Mouse (Mus musculus) cerebellum, adult 2 months (tissue): ENCODE measurements around the gene Fam173a. TPM values are rescaled to one million over a fixed set of nuclear protein-coding genes. Genes with fewer than 3 reads are reported as not detected.
"Not testable (repeated sequence)": the region's sequence is repeated elsewhere in the genome, so short reads cannot be mapped to it uniquely, and the experiment has no call there.

ENCODE experiments used
- DNase-seq, 2 experiments: peaks; one replicate each; pipeline ENCODE4 v3.0.0; 2021
- H3K27ac ChIP-seq: fragments of 200-500 bp; 2 replicates; pipeline ENCODE4 v1.5.1; 2012; ENCODE audit warnings: low read length, control low read depth, inconsistent platforms; ENCODE audit not compliant: insufficient read depth
- H3K27me3 ChIP-seq: fragments of 200-500 bp; 2 replicates; pipeline ENCODE4 v1.6.1; 2012; ENCODE audit warnings: inconsistent platforms, mild to moderate bottlenecking, low read length, moderate library complexity; ENCODE audit not compliant: control insufficient read depth, insufficient read depth
- H3K4me1 ChIP-seq: fragments of 200-500 bp; 2 replicates; pipeline ENCODE4 v1.6.1; 2011; ENCODE audit warnings: low read length; ENCODE audit not compliant: control insufficient read depth, insufficient read depth
- H3K4me3 ChIP-seq: fragments of 200-500 bp; replicated peaks from 2 replicates; pipeline ENCODE3; 2011; ENCODE audit warnings: mild to moderate bottlenecking, low read depth, low read length, control low read depth; ENCODE audit not compliant: insufficient read depth
- POLR2A ChIP-seq: fragments of 200-500 bp; IDR thresholded peaks from 2 replicates; pipeline ENCODE4 v1.6.1; 2011; ENCODE audit warnings: low read length, control low read depth, borderline replicate concordance; ENCODE audit not compliant: insufficient read depth
- WGBS: fragments of 180-500 bp; shearing (Covaris S2); methylation state at CpG from one replicate; pipeline ENCODE4 v1.1.7; 2018; 5-methylcytosine and 5-hydroxymethylcytosine counted together
- polyA plus RNA-seq: library from polyadenylated mRNA; depleted of rRNA; stranded (reverse); fragments of >200 nt; gene quantifications from 2 replicates; pipeline ENCODE4 v1.2.3, GENCODE M21; 2012; rRNA removed

The Fam173a gene
- polyA plus RNA-seq, 1 experiment = 167 TPM

DNA sequence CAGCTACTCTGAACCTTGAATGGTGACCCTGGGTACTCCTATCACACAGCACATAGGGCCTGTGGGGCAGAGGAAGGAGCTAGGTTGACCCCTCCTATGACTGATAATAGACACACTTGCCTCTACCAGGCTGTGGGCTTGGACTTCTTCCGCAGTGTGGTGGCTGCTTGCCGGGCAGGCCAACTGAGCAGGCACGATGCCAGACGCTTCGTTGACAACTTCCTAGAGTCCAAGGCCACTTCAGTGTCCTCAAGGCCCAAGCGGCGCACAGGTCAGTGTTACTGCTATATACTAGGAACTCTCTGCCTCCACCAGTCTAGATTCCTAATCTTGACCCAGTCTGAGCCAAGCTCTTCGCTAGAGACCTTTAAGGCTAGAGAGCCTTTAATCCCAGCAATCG is 48.9 kb downstream of the Fam173a start:
- 70% methylated on average over 9 of the region's 9 CpGs for WGBS

DNA sequence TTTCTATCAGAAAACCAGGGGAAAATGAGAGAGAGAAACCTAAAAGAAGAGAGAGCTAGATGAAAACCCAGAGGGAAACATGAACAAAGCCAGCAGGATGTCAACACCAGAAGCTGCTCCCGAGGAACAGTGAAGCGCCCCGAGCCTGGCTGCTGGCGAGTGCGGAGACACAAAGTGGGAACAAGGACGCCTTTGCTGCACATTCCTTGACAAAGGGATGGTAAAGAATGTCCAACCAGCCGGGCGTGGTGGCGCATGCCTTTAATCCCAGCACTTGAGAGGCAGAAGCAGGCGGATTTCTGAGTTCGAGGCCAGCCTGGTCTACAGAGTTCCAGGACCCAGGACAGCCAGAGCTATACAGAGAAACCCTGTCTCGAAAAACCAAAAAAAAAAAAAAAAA is 51.2 kb downstream of the Fam173a start:
- WGBS = 62% methylated on average over 12 of the region's 12 CpGs
- DNase-seq, H3K4me1 ChIP-seq, H3K27ac ChIP-seq, H3K4me3 ChIP-seq, H3K27me3 ChIP-seq: not testable (repeated sequence)

More for the DNA sequence above, 48.9 kb downstream of the Fam173a start:
- Histone ChIP-seq H3K27me3 (no peaks in the 10 kb centered on the region), H3K4me1 (no peaks in the 10 kb centered on the region), H3K27ac (no peak overlapping the region), H3K4me3 (no peak overlapping the region)
- DNase-seq = no peak
- no peak for TF ChIP-seq POLR2A

Other genes with a start within 250 kb of the Fam173a start
- gene Sox8, start 222.2 kb downstream of the Fam173a start, polyA plus RNA-seq = 35.9 and 38.0 TPM in 2 replicates
- gene Lmf1, start 213.8 kb downstream of the Fam173a start, polyA plus RNA-seq = 18.6 and 19.1 TPM in 2 replicates
- gene Gng13, start 75.7 kb downstream of the Fam173a start, polyA plus RNA-seq = 489 and 519 TPM in 2 replicates
- gene Chtf18, start 65.5 kb downstream of the Fam173a start, polyA plus RNA-seq = 3.7 and 4.1 TPM in 2 replicates
- 96.4 and 97.4 TPM in 2 replicates for gene Rpusd1, start 65.2 kb downstream of the Fam173a start, polyA plus RNA-seq
- 0.73 and 1.1 TPM in 2 replicates for gene Mslnl, start 56.9 kb downstream of the Fam173a start, polyA plus RNA-seq
- gene Msln, start 38.5 kb downstream of the Fam173a start, polyA plus RNA-seq = 0.21 and 0.38 TPM in 2 replicates
- gene Narfl, start 19.1 kb downstream of the Fam173a start, polyA plus RNA-seq = 43.5 and 45.5 TPM in 2 replicates
- 340 and 348 TPM in 2 replicates for gene Haghl, start 7.2 kb downstream of the Fam173a start, polyA plus RNA-seq
- 0.47 and 0.79 TPM in 2 replicates for gene Ccdc78, start 6.3 kb downstream of the Fam173a start, polyA plus RNA-seq
- gene AC134908.4, start 2.8 kb upstream of the Fam173a start, polyA plus RNA-seq = 3.3 and 5.0 TPM in 2 replicates
- 534 and 542 TPM in 2 replicates for gene Metrn, start 4.2 kb upstream of the Fam173a start, polyA plus RNA-seq
- gene Fbxl16, start 16.2 kb upstream of the Fam173a start, polyA plus RNA-seq = 187 and 207 TPM in 2 replicates
- gene Wdr24, start 30.7 kb upstream of the Fam173a start, polyA plus RNA-seq = 32.8 and 34.2 TPM in 2 replicates
- 65.8 and 75.2 TPM in 2 replicates for gene Jmjd8, start 36.0 kb upstream of the Fam173a start, polyA plus RNA-seq
- gene Stub1, start 40.5 kb upstream of the Fam173a start, polyA plus RNA-seq = 326 and 333 TPM in 2 replicates
- gene Rhbdl1, start 44.4 kb upstream of the Fam173a start, polyA plus RNA-seq = 111 and 119 TPM in 2 replicates
- gene Gm20683, start 48.9 kb upstream of the Fam173a start, polyA plus RNA-seq = 42.9 and 45.9 TPM in 2 replicates
- gene Rhot2, start 52.0 kb upstream of the Fam173a start, polyA plus RNA-seq = 105 and 121 TPM in 2 replicates
- 21.6 and 26.9 TPM in 2 replicates for gene Wdr90, start 68.6 kb upstream of the Fam173a start, polyA plus RNA-seq
- 31.9 and 34.1 TPM in 2 replicates for gene Mcrip2, start 75.9 kb upstream of the Fam173a start, polyA plus RNA-seq
- 110 and 116 TPM in 2 replicates for gene Mettl26, start 82.2 kb upstream of the Fam173a start, polyA plus RNA-seq
- gene Wfikkn1, start 88.0 kb upstream of the Fam173a start, polyA plus RNA-seq = 0.95 and 1.1 TPM in 2 replicates
- 70.0 and 74.6 TPM in 2 replicates for gene Rab40c, start 126.8 kb upstream of the Fam173a start, polyA plus RNA-seq
- gene Pigq, start 152.0 kb upstream of the Fam173a start, polyA plus RNA-seq = 170 and 191 TPM in 2 replicates
- gene Nhlrc4, start 152.1 kb upstream of the Fam173a start, polyA plus RNA-seq = 1.9 and 2.5 TPM in 2 replicates
- 13.4 and 14.0 TPM in 2 replicates for gene A930017K11Rik, start 159.7 kb upstream of the Fam173a start, polyA plus RNA-seq
- 88.7 and 92.8 TPM in 2 replicates for gene Capn15, start 192.9 kb upstream of the Fam173a start, polyA plus RNA-seq